Mouse (Mus musculus) stomach, postnatal 0 days (tissue): ENCODE measurements around the gene Pde8a.

ENCODE experiments used
- CTCF ChIP-seq: IDR thresholded peaks from 2 replicates; pipeline ENCODE4 v1.5.1; 2016; ENCODE audit warnings: antibody characterized with exemption, low read depth, mild to moderate bottlenecking, moderate library complexity
- EP300 ChIP-seq: optimal IDR thresholded peaks from 2 replicates; pipeline ENCODE3; 2016; ENCODE audit warnings: antibody characterized with exemption

GRCm38 (mm10) chr7:81304100-81304499, 90.7 kb downstream of the Pde8a start:
- no peak for TF ChIP-seq CTCF
- no peak for TF ChIP-seq EP300
